20 mouse cellular contexts compared by ENCODE assay signal in genomic region chr14:121477925-121478693, GRCm38 (mm10). TPM values are rescaled to one million over a fixed set of nuclear protein-coding genes. Genes with fewer than 3 reads are reported as not detected.
DNase-seq lines count a peak whose midpoint lies in the region; ATAC-seq lines count a peak whose summit lies in the region.
"Had no signal": no experiment of that assay in that cellular context is flagged by ENCODE, and none has a peak within 500 bp of the region (broad histone marks: within the 10 kb centered on the region; RNA-seq: fewer than 3 reads in every experiment).

No protein-coding gene starts in this region.

- no peak overlapping the region for H3K4me2 ChIP-seq in heart, embryonic 11.5 days
- H3K4me2 ChIP-seq: forebrain, embryonic 15.5 days; hindbrain, embryonic 12.5 days; intestine, embryonic 15.5 days; limb, embryonic 13.5 days; midbrain, embryonic 12.5 days had no signal

- DNase-seq in CD4-positive helper T cell, adult 2 months (ENCODE audit: low read depth, low spot score): peak; percentile 78
- DNase-seq in c-Kit-positive CD71-negative TER-119-negative erythroid progenitor cells, embryonic 14.5 days (ENCODE audit: low read depth): peak; percentile 37
- DNase-seq in thymus, postnatal 10 days (ENCODE audit: low spot score in 2 of 2): peak; percentile 31 to 33
- DNase-seq in lung, postnatal 14 days: no peak
- no peak for DNase-seq in lung, postnatal 10 days
- DNase-seq in kidney, adult 8-10 months: no peak
- DNase-seq: cerebellum, adult 11-12 months; cerebellum, postnatal 25 days; lung, postnatal 36 days had no signal

- H3K9ac ChIP-seq in heart, embryonic 11.5 days (ENCODE audit: low read depth, low read length): no peak overlapping the region
- H3K9ac ChIP-seq: forebrain, embryonic 15.5 days; hindbrain, embryonic 12.5 days; intestine, embryonic 15.5 days; limb, embryonic 13.5 days; midbrain, embryonic 12.5 days had no signal

- H3K27me3 ChIP-seq in megakaryocyte, embryonic 14.5 days (replicated peaks): peaks cover 50% of the 10 kb centered on the region
- H3K27me3 ChIP-seq in heart, embryonic 11.5 days (ENCODE audit: control insufficient read depth, insufficient read depth, low read length): no peaks in the 10 kb centered on the region
- H3K27me3 ChIP-seq: forebrain, embryonic 15.5 days; hindbrain, embryonic 12.5 days; intestine, embryonic 15.5 days; limb, embryonic 13.5 days; midbrain, embryonic 12.5 days had no signal

- no peak for ATAC-seq in heart, embryonic 11.5 days (replicated peaks; ENCODE audit: insufficient number of reproducible peaks, low FRiP score, low TSS enrichment)
- ATAC-seq: forebrain, embryonic 15.5 days; intestine, embryonic 15.5 days had no signal

- H3K9me3 ChIP-seq in megakaryocyte, embryonic 14.5 days: no peaks in the 10 kb centered on the region
- no peaks in the 10 kb centered on the region for H3K9me3 ChIP-seq in heart, embryonic 11.5 days (replicated peaks; ENCODE audit: control insufficient read depth, low read length)
- H3K9me3 ChIP-seq: embryonic facial prominence, embryonic 10.5 days; forebrain, embryonic 15.5 days; G1E; hindbrain, embryonic 12.5 days; intestine, embryonic 15.5 days; limb, embryonic 13.5 days; midbrain, embryonic 12.5 days had no signal

- WGBS in heart, embryonic 11.5 days (ENCODE audit: insufficient replicate concordance): 74% methylated on average over 14 of the region's 14 CpGs

- H3K4me1 ChIP-seq in megakaryocyte, embryonic 14.5 days: peaks cover 12% of the 10 kb centered on the region
- H3K4me1 ChIP-seq in heart, embryonic 11.5 days (ENCODE audit: control insufficient read depth, insufficient read depth, low read length): no peaks in the 10 kb centered on the region
- H3K4me1 ChIP-seq: forebrain, embryonic 15.5 days; hindbrain, embryonic 12.5 days; intestine, embryonic 15.5 days; limb, embryonic 13.5 days; midbrain, embryonic 12.5 days had no signal

- H3K27ac ChIP-seq in heart, embryonic 11.5 days (ENCODE audit: low read depth, low read length): no peak overlapping the region
- H3K27ac ChIP-seq: embryonic facial prominence, embryonic 10.5 days; forebrain, embryonic 15.5 days; hindbrain, embryonic 12.5 days; intestine, embryonic 15.5 days; kidney, postnatal 0 days; limb, embryonic 13.5 days; midbrain, embryonic 12.5 days had no signal

- no peaks in the 10 kb centered on the region for H3K36me3 ChIP-seq in megakaryocyte, embryonic 14.5 days (replicated peaks; ENCODE audit: low read length)
- H3K36me3 ChIP-seq in heart, embryonic 11.5 days (ENCODE audit: control insufficient read depth, insufficient read depth, low read length): no peaks in the 10 kb centered on the region
- H3K36me3 ChIP-seq: embryonic facial prominence, embryonic 10.5 days; forebrain, embryonic 15.5 days; G1E; hindbrain, embryonic 12.5 days; intestine, embryonic 15.5 days; limb, embryonic 13.5 days; midbrain, embryonic 12.5 days had no signal

- peak overlapping the region; percentile 71 for H3K4me3 ChIP-seq in megakaryocyte, embryonic 14.5 days (replicated peaks)
- H3K4me3 ChIP-seq in heart, embryonic 11.5 days (ENCODE audit: low read depth, low read length): no peak overlapping the region
- H3K4me3 ChIP-seq: embryonic facial prominence, embryonic 10.5 days; forebrain, embryonic 15.5 days; hindbrain, embryonic 12.5 days; intestine, embryonic 15.5 days; limb, embryonic 13.5 days; midbrain, embryonic 12.5 days; myocyte had no signal

RNA-seq across cellular contexts. Expression of gene Slc15a1, which starts 26.9 kb away (rescaled TPM):
- polyA plus RNA-seq in megakaryocyte, embryonic 14.5 days (2012; ENCODE audit: insufficient read depth, low replicate concordance): not detected in 2 replicates
- not detected in 2 replicates for polyA plus RNA-seq in heart, embryonic 11.5 days (2014; fragmentation: Nextera tagmentation; extraction: Ambion mirVana)
- polyA plus RNA-seq: forebrain, embryonic 15.5 days; G1E; limb, embryonic 13.5 days; midbrain, embryonic 12.5 days; myocyte had no signal

Comparison
In these comparisons a context has a peak if more than half of its experiments do, and no peak if none do; other contexts are left out.
1. DNase-seq: peak in CD4-positive helper T cell, adult 2 months (single experiment), c-Kit-positive CD71-negative TER-119-negative erythroid progenitor cells, embryonic 14.5 days (single experiment) and thymus, postnatal 10 days (2 of 2); none in lung, postnatal 14 days (single experiment), lung, postnatal 10 days (single experiment) and kidney, adult 8-10 months (0 of 2).